Mouse (Mus musculus): ENCODE results near the gene Scamp3.
"Not testable (repeated sequence)": the region's sequence is repeated elsewhere in the genome, so short reads cannot be mapped to it uniquely, and the experiment has no call there.

Gene Scamp3

GRCm38 (mm10) chr3:89177242-89178106 is at the start of gene Scamp3:
Scamp3 (plus strand) TSS chr3:89177473.
- peak; percentile 76 for DNase-seq (ENCODE audit: low spot score)

DNA sequence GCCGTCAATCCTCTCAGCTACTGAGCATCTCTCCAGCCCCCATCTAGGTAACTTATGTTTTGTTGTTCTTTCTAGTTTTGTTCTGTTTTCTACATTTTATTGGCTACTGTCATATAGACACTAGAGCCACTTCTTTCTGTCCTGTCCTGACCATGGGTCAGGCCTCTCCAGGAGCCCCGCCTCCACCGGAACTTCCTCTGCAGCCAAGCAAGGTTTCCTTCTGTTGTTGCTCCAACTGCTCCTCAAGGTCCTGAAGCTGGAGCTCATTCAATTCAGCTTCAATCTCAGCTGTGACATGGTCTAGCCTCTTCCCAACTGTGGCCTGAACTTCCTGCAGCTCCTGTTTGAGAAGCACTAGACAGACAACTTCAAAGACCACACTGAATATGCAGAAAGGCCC is 47.4 kb upstream of the Scamp3 start:
- DNase-seq (ENCODE audit: low spot score), result no peak

GRCm38 (mm10) chr3:89131816-89132215 is 45.5 kb upstream of the Scamp3 start:
- DNase-seq (ENCODE audit: low spot score), result no peak

- DNase-seq (ENCODE audit: low spot score), result peak; percentile 13
Observed at GRCm38 (mm10) chr3:89132285-89133062, 44.8 kb upstream of the Scamp3 start.

DNA sequence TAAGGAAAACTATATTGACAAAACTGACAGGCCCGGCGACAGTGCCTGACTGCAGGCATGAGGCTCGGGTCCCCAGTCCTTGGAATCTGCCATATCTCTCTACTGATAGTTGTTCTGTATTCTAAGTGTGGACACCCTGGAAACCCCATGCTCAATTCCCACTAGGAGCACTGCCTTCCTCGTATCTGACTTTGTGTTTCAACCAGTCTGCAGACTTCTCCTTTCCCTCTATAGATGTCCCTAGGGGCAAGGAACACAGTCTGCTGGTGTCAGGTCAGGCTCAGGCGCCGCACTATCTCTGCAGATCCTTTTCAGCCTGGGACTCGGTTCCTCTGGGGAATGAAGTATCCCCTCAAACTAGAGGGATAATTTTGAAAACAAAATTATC is 44.2 kb upstream of the Scamp3 start:
- no peak for DNase-seq (ENCODE audit: low spot score)

DNA sequence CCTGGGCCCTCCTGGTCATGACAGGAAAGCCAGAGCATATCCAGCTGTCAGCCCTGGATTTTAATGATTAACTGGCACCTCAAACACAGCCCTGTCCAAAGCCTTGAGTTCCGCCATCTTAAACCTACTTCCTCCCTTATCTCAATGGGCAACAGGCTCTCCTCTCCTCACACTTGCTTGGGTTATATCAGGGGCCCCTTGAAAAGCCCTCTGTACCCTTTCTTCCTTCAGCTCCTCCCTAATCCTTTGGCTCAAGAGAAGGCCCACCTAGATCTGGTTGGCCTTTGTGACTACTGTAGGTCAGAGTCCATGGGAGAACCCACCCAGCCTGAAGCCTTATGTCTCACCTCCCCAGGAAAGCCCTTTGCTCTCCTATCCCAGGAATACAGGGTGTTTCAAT is 43.5 kb upstream of the Scamp3 start:
- DNase-seq (ENCODE audit: low spot score), result no peak

DNA sequence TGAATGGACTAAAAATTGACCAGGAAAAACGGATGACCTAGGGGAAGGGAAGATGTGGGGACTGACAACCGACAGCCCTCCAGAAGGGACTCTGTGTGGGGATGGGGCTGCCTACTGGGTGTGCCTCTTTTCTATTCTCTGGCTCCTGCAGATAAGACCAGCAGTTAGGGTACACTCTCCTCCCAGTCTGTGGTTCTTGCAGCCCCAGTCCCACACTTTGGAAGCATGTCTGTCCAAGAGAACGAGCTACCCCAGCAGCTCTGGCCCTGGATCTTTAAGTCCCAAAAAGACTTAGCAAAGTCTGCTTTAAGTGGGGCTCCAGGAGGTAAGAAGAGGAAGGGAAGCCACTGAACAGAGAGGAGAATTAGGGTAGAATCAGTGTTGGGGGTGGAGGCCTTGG is 41.3 kb upstream of the Scamp3 start, which contains the start of gene Pklr:
Gene Pklr, plus strand, starts transcription at position 185 of the 400 bp plus-strand sequence.
- no peak for DNase-seq (ENCODE audit: low spot score)

- DNase-seq (ENCODE audit: low spot score), result no peak
Observed at GRCm38 (mm10) chr3:89136365-89136764, 40.9 kb upstream of the Scamp3 start.

GRCm38 (mm10) chr3:89144821-89145220 is 32.5 kb upstream of the Scamp3 start:
- no peak for DNase-seq (ENCODE audit: low spot score)

DNA sequence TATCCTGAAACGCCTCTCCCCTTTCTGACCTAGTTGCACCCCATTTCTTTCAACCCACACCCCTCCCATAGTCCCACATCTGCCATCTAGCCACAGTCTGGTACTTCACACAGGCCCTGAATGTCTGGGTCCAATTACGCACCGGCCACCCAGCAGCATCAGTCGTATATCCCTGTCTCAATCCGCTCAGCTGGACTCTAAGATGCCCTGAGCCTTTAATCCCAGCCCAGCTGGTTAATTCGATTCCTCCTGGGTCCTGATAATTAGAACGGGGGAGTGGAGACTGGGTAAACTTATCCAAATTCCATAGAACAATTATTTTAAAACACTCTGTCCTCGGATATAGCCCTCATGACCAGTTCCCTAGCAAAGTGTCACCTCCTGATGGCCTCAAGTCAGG is 31.7 kb upstream of the Scamp3 start:
- no peak for DNase-seq (ENCODE audit: low spot score)

DNA sequence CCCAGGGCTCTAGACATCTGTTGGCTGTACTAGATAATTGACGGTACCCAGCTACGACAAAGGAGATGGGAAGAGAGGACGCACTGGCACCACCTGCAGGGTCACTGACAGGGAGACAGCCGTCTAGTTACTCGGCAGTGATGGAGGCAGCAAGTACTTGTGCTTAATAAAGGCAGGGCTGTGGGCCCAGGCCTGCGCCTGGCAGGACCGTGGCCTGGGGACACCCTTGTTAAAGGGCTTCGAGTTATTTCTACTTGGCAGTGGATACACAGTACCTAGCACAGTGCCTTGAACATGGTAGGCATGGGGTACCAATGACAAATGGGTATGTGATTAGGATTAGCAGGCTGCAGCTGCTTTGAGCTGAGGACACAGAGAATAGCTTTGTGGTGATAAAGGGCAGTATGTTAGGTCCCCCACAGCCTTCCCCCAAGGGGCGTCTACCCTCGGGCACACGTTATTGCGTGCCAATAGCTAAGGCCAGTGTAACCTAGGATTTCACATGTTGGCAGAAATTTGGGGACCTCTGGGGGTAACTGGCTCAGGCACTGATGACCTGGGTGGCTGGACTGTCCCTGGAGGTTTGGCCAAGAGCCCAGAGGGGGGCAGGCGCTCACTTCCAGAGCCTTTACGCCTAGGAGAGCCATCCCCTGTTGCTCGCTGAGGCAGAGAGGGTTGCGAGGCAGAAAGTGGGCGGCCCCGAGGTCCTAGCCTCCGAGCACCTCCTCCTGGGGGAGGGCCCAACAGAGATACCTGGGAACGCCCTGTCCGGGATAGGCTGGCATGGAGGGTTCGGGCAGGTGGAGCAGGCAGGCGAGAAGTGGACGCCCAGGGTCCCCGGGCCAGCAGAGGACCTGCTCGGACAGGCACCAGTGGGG is 29.9 kb upstream of the Scamp3 start:
- DNase-seq (ENCODE audit: low spot score), result no peak

DNA sequence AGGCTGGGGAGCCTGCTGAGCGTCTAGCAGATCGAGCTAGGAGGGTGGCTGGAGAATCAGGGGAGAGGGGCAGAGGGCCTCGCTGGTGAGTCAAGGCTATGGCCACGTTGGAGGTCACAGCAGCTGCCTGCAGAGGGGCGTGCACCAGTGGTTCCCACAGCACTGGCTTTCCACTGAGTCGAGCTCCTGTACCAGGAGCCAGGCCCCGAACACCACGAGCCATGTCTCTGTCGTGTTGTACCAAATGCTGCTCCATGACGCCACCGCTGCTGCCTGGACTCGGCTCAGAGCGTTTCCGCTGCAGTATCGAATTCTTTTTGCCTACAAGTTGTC is 29.3 kb upstream of the Scamp3 start:
- no peak for DNase-seq (ENCODE audit: low spot score)

DNA sequence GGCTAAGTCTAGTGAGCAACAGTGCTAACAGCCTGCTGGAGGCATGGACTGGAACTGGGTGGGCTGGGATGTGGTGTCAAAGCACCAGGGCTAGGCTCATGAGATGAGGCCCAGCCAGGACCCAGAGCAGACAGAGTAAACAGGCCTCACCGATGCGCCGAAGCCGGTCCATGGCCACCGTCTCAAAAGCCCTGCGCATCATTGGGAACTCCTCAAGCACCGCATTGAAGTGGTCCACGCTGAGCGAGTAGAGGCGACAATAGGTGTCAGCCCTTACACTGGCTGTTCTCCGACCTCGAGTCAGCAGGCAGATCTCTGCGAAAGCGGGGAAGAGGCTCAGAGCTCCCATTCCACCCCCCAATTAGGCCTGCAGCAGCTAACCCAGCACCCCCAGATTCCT is 28.7 kb upstream of the Scamp3 start:
- DNase-seq (ENCODE audit: low spot score), result no peak

DNA sequence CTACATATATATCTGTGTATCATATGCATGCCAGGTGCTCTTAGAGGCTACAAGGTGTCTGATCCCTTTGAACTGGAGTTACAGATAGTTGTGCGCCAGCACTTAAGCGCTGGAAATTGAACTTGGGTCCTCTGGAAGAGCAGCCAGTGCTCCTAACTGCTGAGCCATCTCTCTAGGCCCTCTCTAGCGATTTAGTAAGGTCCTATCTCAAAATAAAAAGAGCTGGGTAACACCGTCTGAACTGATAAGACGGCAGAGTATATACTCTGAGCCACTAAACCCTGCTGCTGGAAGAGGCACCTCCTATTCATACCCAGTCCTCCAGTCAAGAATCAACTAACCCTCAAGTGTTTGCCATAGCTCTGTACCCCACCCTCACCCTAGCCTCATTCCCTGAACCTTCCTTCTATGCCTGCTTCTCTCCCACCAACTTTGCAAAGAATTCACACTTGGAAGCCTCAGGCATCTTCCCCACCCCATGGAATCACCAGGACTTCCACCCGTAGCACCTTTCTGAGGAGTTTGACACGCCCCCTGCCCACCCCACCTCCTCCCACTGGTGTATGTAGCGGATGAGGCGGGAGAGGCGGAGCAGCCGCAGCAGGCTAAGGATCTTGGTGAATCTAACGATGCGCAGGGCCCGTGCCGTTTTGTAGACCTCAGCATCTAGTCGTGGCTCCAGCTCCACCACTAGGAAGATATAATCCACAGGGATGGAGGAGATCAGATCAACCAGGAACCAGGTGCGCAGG is 25.0 kb upstream of the Scamp3 start:
- no peak for DNase-seq (ENCODE audit: low spot score)

GRCm38 (mm10) chr3:89156951-89157350 is 20.3 kb upstream of the Scamp3 start:
- no peak for DNase-seq (ENCODE audit: low spot score)

DNA sequence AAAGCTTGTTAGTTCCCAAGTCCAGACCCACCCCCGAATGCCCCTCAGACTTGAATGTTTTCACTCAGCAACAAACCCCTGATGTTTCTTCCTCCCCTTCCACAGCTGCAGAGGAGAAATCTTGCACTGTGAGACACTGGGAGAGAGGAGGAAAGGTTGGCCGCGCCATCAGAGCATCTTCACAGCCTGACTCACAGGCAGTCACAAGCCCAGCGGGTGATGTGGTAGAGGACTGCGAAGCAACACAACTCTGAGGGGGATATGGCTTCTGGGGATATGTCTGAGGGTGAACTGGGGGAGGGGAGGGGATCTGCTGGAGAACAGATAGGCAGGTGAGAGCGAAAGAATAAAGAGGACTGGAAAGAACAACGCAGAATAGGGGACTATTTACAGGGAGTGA is 18.6 kb upstream of the Scamp3 start:
- no peak for DNase-seq (ENCODE audit: low spot score)

- peak; percentile 68 for DNase-seq (ENCODE audit: low spot score)
Observed at GRCm38 (mm10) chr3:89159211-89159610, 18.1 kb upstream of the Scamp3 start.

DNA sequence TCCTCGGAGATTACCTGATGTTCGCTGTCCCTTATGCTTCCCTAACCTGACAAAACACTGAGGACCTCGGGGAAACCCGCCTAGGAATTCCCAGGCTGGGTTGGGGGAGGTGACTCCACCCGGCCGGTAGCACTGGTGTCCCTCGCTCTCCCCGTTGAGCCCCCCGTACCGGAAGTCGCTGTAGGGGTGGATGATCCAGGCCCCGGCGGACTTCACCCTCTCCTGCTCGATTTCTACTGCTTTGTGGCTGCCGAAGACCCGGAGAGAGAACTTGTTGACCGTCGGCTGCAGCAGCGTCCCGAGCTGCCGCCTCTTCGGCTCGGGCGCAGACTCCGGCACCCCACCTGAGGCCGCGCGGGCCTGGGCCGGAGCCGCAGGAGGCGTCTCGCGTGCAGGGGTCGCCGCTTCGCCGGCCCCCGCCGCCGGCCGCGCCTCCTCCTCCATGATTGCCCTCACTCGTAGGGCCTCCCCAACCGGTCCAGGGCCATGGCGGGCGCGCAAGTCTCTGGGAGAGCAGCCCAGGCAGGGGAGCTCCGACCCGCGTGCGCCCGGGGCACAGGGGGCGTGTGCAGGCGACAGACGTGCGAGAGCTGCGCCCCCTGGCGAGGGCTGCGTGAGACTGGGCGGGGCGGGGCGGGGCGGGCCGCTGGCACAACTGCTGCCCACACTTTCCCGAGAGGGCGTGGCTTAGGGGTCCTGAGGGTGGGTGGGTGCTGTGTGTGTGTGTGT is 17.5 kb upstream of the Scamp3 start, which contains the start of gene Hcn3:
Gene Hcn3, minus strand, starts transcription at position 581 of the 729 bp plus-strand sequence.
- DNase-seq (ENCODE audit: low spot score), result peak; percentile 47

DNA sequence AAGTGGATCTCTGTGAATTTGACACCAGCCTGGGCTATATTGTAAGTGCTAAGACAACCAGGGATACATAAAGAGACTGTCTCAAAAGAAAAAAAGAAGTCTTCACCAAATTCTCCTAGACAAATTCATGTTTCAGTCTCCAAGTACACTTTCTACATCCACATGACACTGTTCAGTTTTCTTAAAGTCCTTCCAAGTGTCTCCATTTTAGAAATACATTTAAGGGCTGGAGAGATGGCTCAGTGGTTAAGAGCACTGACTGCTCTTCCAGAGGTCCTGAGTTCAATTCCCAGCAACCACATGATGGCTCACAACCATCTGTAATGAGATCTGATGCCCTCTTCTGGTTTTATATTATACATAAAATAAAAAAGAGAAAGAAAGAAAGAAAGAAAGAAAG is 16.1 kb upstream of the Scamp3 start:
- not testable (repeated sequence) for DNase-seq (ENCODE audit: low spot score)

DNA sequence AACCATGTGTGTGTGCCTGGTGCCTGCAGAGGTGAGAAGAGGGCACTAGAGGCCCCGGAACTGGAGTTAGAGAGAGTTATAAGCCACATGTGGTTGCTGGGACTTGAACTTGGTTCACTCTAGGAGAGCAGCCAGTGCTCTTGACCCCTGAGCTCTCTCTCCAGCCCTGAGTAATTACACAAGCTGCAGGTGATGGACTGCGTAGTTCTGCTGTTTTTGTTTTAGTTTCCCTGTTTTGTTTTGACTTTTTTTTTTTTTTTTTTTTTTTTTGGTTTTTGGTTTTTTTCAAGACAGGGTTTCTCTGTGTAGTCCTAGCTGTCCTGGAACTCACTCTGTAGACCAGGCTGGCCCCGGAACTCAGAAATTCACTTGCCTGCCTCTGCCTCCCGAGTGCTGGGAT is 15.5 kb upstream of the Scamp3 start:
- no peak for DNase-seq (ENCODE audit: low spot score)

DNA sequence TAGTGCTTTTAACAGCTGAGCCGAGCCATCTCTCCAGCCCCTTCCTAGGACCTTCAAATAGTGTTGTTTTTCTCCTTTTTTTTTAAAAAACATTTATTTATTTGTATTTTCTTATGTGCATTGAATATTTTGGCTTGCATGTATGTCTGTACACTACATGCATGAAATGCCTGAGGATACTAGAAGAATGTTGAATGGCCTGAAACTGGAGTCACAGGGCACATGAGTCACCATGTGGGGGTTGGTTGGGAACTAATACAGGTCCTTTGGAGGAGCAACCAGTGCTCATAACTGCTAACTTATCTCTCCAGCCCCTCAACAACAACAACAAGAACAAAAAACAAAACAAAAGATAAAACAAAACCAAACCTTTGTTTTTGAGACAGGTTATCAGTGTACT is 14.2 kb upstream of the Scamp3 start:
- no peak for DNase-seq (ENCODE audit: low spot score)

All from urinary bladder, postnatal 25 days (tissue).